Mouse (Mus musculus) heart, embryonic 14.5 days (tissue): ENCODE data around the gene Srebf2. TPM values are rescaled to one million over a fixed set of nuclear protein-coding genes. Genes with fewer than 3 reads are reported as not detected.

ENCODE experiments used
- ATAC-seq: fragments of 200-750 bp; cut with Nextera tagmentation; 2 replicates; pipeline ENCODE4 v1.8.0; 2017; ENCODE audit warnings: low read depth, moderate TSS enrichment; ENCODE audit not compliant: insufficient number of reproducible peaks, insufficient read depth, low FRiP score
- H3K27ac ChIP-seq, 2 experiments: fragments of 200-500 bp in 1 of 2; fragments of 300-500 bp in 1 of 2; sonication (generic) in 1 of 2; replicated peaks in 1 of 2; 2 replicates each; pipeline ENCODE4 v1.5.1; 2012 to 2014; ENCODE audit warnings: low read depth in 2 of 2, low read length in 2 of 2, control low read depth in 1 of 2, mild to moderate bottlenecking in 1 of 2, mixed read lengths in 1 of 2; ENCODE audit not compliant: control insufficient read depth in 1 of 2, insufficient read depth in 1 of 2
- H3K27me3 ChIP-seq: fragments of 300-500 bp; sonication (generic); 2 replicates; pipeline ENCODE4 v1.6.1; 2014; ENCODE audit warnings: mild to moderate bottlenecking, low read length, control low read depth; ENCODE audit not compliant: control insufficient read depth, insufficient read depth
- H3K36me3 ChIP-seq: fragments of 300-500 bp; sonication (generic); 2 replicates; pipeline ENCODE4 v1.6.1; 2014; ENCODE audit warnings: mild to moderate bottlenecking, control low read depth, low read length, mixed read lengths; ENCODE audit not compliant: control insufficient read depth, insufficient read depth
- H3K4me1 ChIP-seq, 2 experiments: fragments of 200-500 bp in 1 of 2; fragments of 300-500 bp in 1 of 2; sonication (generic) in 1 of 2; 2 replicates each; pipeline ENCODE4 v1.6.1; 2012 to 2014; ENCODE audit warnings: low read length in 2 of 2, control low read depth in 1 of 2, mixed read lengths in 1 of 2; ENCODE audit not compliant: control insufficient read depth in 2 of 2, insufficient read depth in 2 of 2
- H3K4me2 ChIP-seq: fragments of 300-500 bp; sonication (generic); 2 replicates; pipeline ENCODE4 v1.6.1; 2014; ENCODE audit warnings: mild to moderate bottlenecking, low read length
- H3K4me3 ChIP-seq, 2 experiments: fragments of 200-500 bp in 1 of 2; fragments of 300-500 bp in 1 of 2; sonication (generic) in 1 of 2; 2 replicates each; pipeline ENCODE4 v1.5.1; 2012 to 2014; ENCODE audit warnings: low read length in 2 of 2, mild to moderate bottlenecking in 2 of 2, control low read depth in 1 of 2, low read depth in 1 of 2, moderate library complexity in 1 of 2; ENCODE audit not compliant: control insufficient read depth in 1 of 2, insufficient read depth in 1 of 2
- H3K9ac ChIP-seq: fragments of 300-500 bp; sonication (generic); 2 replicates; pipeline ENCODE4 v1.6.1; 2014; ENCODE audit warnings: mild to moderate bottlenecking, low read length
- H3K9me3 ChIP-seq: fragments of 300-500 bp; sonication (generic); 2 replicates; pipeline ENCODE4 v1.6.1; 2016; ENCODE audit warnings: low read length, control low read depth; ENCODE audit not compliant: control insufficient read depth
- WGBS: fragments of 180-500 bp; shearing (Covaris S2); extraction: QIAGEN DNeasy Blood & Tissue Kit; methylation state at CpG from one replicate; pipeline ENCODE4 v1.1.7; 2014; 5-methylcytosine and 5-hydroxymethylcytosine counted together
- polyA plus RNA-seq: library from polyadenylated mRNA; unstranded; fragments of >200 nt; fragmentation: Nextera tagmentation; extraction: Ambion mirVana; gene quantifications from 2 replicates; pipeline ENCODE4 v1.2.1, GENCODE M21; 2014

Srebf2 gene
- polyA plus RNA-seq, 1 experiment from 2014 or later = 59.8 TPM

DNA sequence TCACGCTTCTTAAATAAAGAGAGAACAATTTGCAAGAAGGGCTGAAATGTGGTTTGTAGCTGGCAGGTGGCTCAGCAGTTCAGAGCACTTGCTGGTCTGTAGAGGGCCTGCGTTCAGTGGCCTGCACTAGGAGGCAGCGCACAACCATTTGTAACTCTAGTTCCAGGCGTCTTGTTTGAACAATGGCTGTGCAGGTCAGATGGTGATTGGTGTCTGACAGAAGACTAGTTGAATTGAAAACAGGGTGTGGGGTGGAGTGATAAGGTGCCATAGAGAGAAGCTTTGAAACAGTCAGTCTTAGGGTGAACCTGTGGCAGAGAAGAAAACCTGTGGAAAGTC lies 17.0 kb downstream of the Srebf2 start:
- Histone ChIP-seq H3K9me3 (no peaks in the 10 kb centered on the region), H3K4me1 (peaks cover 41 to 66% of the 10 kb centered on the region in 2 experiments), H3K4me3 (no peak overlapping the region), H3K9ac (no peak overlapping the region; the same call in 1 of the 2 replicates), H3K4me2 (no peak overlapping the region), H3K27me3 (no peaks in the 10 kb centered on the region), H3K36me3 (no peaks in the 10 kb centered on the region), H3K27ac (peak overlapping the region in 1 of 2 experiments; percentile 9; a peak in 1 of 4 replicates)
- 54% methylated on average over 4 of the region's 4 CpGs for WGBS
- no peak for ATAC-seq

DNA sequence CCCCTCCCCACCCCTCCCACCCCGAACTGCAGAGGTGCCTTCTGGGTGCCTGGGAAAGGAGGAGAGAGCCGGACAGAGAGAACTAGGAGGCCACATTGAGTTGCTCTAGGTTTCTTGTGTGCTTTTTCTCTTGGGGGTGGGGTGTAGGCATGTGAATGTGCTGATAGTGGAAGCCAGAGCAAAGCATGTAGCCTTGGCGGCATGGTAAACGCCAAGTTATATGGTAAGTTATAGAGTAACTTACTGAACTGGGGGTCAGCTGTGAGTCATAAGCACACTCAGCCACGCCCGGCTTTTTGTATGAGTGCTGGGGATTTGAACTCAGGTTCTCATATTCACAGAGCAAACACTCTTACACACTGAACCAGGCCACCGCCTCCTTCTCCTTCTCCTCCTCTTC lies 17.5 kb downstream of the Srebf2 start:
- ATAC-seq = no peak
- Histone ChIP-seq H3K4me3 (no peak overlapping the region), H3K4me2 (no peak overlapping the region)

DNA sequence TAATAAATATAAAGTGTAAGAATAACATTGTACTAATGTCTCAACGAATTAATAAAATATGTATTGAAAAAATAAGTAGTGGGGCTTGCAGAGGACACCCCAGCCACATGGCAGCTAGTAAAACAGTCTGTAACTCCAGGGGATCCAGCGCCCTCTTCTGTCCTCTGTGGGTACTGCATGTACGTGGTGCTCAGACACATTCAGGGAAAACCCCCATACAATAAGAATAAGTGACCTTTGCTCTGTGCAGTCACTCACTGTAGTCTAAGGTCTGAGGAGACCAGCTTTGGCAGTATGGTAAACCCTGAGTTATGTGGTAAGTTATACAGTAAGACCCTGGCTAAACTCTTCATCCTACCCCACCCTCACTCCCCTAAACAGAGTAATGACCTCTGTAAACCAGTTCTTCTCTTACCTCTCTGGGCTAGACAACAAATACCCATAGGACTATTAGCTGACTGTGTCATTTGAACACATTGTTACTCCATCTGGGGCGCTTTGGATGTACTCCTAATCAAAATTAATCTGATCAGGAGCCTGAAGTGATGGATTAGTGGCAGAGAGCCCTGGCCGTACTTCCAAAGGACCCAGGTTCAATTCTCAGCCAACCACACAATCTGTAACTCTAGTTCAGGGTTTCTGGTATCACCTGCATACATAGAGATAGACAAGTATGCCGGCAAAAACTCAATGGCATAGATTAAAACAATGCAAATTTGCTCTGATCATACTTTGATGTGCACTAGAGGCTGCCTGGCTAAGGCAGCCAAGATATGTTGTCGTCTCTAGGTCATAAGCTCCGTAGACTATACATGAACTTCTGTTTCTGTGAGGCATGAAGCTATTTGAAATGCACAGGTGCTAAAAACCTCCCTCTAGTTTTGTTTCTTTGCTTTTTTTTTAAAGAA lies 18.6 kb downstream of the Srebf2 start:
- ATAC-seq = no peak
- no peak overlapping the region for H3K27ac ChIP-seq

More for the DNA sequence above, 17.5 kb downstream of the Srebf2 start:
- H3K27me3 ChIP-seq = no peaks in the 10 kb centered on the region
- H3K36me3 ChIP-seq = no peaks in the 10 kb centered on the region
- H3K27ac ChIP-seq = peak overlapping the region in 1 of 2 experiments; percentile 9; a peak in 1 of 4 replicates
- peaks cover 41 to 71% of the 10 kb centered on the region in 2 experiments for H3K4me1 ChIP-seq
- H3K9ac ChIP-seq = no peak overlapping the region
- 62% methylated on average over 7 of the region's 7 CpGs for WGBS
- no peaks in the 10 kb centered on the region for H3K9me3 ChIP-seq

DNA sequence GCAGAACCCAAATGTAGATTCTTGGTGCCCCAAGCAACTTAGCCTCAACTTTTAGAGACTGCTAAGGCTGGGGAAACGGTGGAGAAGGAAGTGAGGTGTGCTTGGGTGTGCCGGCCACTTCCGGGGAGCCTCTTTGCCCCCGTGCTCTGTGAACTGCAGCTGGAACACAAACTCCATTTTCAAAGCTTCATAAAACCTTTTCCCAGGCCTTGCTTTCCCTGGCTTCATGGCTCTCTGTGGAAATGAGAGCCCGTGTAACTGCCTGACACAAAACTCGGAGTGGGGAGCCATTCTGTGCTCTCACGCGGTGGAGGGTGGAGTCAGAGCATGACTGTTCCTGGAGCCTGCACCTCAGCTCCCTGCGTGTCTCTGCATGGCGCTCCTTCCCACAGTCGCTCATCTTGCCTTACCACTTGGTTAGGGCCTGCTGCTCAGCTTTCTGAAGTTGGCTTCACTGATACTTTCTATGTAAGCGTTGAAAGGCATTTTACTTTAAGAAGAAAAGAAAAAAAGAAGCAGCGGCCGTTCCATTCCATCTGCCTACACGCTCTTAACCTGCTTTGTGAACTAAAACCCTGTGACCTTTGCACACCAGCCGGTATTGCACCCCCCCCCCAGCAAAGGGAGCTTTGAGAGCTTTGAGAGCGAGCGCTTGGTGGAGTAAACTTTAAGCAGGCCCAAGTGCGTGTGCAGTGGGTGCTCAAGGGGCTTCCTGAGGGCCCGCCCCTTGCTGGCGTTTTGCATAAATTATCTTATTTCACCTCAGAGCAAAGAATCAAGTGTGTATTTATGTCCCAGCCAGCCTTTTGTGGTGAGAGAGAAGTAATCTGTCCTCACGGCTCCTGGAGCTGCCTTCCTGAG lies 19.5 kb downstream of the Srebf2 start:
- 0 out of 2 replicates have a peak overlapping the region, but pooled peaks have one; percentile 11 for H3K4me2 ChIP-seq

More for the DNA sequence above, 18.6 kb downstream of the Srebf2 start:
- no peak overlapping the region for H3K9ac ChIP-seq
- H3K27me3 ChIP-seq = no peaks in the 10 kb centered on the region
- WGBS = 56% methylated on average over 8 of the region's 8 CpGs
- no peak overlapping the region for H3K4me3 ChIP-seq
- 0 out of 2 replicates have a peak, but pooled peaks cover 3% of the 10 kb centered on the region for H3K36me3 ChIP-seq
- H3K9me3 ChIP-seq = no peaks in the 10 kb centered on the region
- H3K4me2 ChIP-seq = no peak overlapping the region
- H3K4me1 ChIP-seq = peaks cover 43 to 73% of the 10 kb centered on the region in 2 experiments

DNA sequence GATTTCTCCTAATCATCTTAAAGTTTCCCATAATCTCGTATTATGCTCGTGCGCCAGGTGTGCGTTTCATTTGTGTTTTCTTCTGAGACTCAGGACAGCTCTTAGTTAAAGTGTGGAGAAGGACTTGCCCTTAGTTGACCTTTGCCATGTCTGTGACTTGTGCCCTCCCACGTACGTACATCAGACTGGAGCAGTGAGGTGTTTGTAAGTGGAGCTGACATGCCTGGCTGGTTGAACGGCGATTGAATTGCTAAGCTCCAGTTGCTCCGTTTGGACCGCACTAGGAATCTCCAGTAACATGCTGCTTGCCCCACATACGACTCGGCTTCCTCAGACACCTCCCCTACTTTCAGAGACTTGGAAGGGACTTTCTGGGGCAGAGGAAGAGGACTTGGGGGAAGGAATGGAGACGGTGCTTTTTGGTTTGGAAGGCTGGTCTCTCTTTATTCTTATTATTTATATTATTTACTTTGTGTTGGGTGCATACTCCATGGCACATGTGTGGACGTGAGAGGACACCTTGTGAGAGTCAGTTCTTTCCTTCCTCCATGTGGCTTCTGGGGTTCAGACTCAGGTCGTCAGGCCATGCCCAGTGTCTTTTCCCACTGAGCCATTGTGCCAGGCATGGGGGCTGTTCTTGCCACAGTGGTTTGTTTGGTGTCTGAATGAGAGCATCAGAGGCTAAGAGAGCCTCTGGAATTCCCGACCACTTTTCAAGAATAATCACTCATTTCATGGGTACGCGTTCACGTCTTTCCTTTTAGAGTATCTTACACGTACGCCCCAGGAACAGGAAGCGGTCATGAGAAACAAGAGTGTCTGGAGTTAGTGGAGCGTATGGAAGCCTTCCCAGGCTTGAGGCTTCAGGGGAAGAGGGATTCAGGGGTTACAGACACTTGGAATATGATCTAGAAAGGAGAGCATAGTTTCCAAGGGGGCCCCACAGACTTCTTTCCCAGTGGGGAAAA lies 20.5 kb downstream of the Srebf2 start:
- H3K36me3 ChIP-seq = peaks cover 19% of the 10 kb centered on the region
- H3K9ac ChIP-seq = peak overlapping the region; percentile 23; the same call in 1 of the 2 replicates
- no peaks in the 10 kb centered on the region for H3K9me3 ChIP-seq
- H3K4me1 ChIP-seq = peaks cover 40 to 63% of the 10 kb centered on the region in 2 experiments
- no peak for ATAC-seq
- H3K27ac ChIP-seq = no peak overlapping the region; a peak in 1 of 4 replicates
- no peak overlapping the region for H3K4me3 ChIP-seq
- WGBS = 62% methylated on average over 23 of the region's 23 CpGs
- H3K4me2 ChIP-seq = 0 out of 2 replicates have a peak overlapping the region, but pooled peaks have one; percentile 11
- H3K27me3 ChIP-seq = no peaks in the 10 kb centered on the region

More for the DNA sequence above, 19.5 kb downstream of the Srebf2 start:
- H3K27ac ChIP-seq = no peak overlapping the region
- H3K4me1 ChIP-seq = peaks cover 41 to 72% of the 10 kb centered on the region in 2 experiments
- H3K9me3 ChIP-seq = no peaks in the 10 kb centered on the region
- no peaks in the 10 kb centered on the region for H3K27me3 ChIP-seq
- H3K9ac ChIP-seq = peak overlapping the region; percentile 23; the same call in 1 of the 2 replicates
- no peak overlapping the region for H3K4me3 ChIP-seq
- ATAC-seq = no peak
- H3K36me3 ChIP-seq = peaks cover 10% of the 10 kb centered on the region
- WGBS = 66% methylated on average over 22 of the region's 22 CpGs

DNA sequence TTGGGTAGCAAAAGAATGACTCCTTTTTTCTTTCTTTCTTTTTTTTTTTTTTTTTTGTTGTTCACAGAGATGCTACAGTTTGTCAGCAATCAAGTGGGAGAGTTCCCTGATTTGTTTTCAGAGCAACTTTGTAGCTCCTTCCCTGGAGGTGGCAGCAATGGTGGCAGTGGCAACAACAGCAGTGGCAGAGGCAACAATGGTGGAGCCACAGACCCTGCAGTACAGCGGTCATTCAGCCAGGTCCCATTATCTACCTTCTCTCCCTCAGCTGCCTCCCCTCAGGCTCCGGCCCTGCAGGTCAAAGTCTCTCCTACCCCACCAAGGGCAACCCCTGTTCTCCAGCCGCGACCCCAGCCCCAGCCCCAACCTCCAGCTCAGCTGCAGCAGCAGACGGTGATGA lies 22.7 kb downstream of the Srebf2 start:
- H3K9ac ChIP-seq = 0 out of 2 replicates have a peak overlapping the region, but pooled peaks have one; percentile 13
- peak overlapping the region; percentile 22; the same call in 1 of the 2 replicates for H3K4me2 ChIP-seq
- no peak for ATAC-seq
- H3K27ac ChIP-seq = peak overlapping the region; percentile 65 to 70
- H3K9me3 ChIP-seq = no peaks in the 10 kb centered on the region
- H3K27me3 ChIP-seq = no peaks in the 10 kb centered on the region
- 44% methylated on average over 5 of the region's 5 CpGs for WGBS
- no peak overlapping the region for H3K4me3 ChIP-seq
- peaks cover 40% of the 10 kb centered on the region for H3K36me3 ChIP-seq
- H3K4me1 ChIP-seq = peaks cover 32 to 52% of the 10 kb centered on the region in 2 experiments
